Mouse (Mus musculus) common myeloid progenitor, adult 5-6 weeks (primary cell): ENCODE measurements at regions not wholly inside any gene's neighbourhood (a gene's known extent, or its start where the extent isn't known, plus 50 kb on each side); places are given as distances from the start of the nearest gene placed in this dataset.

Source experiments
- ATAC-seq: replicated peaks from 2 replicates; pipeline ENCODE4 v1.8.0; 2016; ENCODE audit warnings: low read depth, mild to moderate bottlenecking, moderate TSS enrichment, inconsistent platforms; ENCODE audit not compliant: poor library complexity, severe bottlenecking

DNA sequence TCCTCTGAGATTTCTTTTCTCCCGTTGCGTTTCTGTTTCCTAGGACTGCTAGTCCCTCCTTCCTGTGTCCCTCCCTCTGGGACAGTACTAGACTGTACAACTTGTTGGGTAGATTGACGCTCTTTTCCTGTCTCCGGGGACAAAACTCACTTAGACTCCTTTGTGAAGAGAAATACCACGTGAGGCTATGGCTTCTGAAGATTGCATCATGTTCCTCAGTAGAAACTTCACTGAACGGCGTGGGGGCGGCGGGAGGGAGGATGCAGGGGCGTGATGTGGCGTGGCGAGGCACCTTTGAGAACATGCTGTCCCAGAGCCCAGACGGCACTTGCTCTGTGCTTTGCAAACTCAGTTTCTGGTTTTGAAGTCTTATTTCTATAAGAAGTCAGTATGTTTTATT lies 78.5 kb downstream of the Spata18 start:
- ATAC-seq: no peak

- no peak for ATAC-seq
These were observed 80.2 kb downstream of the Spata18 start for GRCm38 (mm10) chr5:73731423-73731822.

GRCm38 (mm10) chr5:73731991-73732565 lies 80.9 kb downstream of the Spata18 start:
- ATAC-seq: no peak

- no peak for ATAC-seq
These were observed 89.6 kb downstream of the Spata18 start for GRCm38 (mm10) chr5:73740766-73741165.

DNA sequence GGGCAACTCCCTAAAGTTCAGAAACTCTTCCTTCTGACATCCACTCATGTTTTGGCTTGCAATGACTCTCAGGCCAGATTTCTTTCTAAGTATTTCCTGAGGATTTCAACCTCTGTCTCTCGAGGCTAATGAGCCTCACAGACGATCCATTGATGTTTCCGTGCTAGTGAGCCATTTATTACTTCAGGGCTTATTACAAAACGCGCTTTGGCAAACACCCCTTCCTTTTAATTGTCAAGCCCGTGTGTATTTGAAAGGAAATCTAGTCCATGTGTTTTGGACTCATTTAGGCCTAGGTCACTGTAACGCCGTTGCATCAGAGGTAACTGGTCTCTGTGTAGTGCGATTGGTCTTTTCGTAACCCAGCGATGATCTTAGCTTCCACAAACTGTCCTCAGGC lies 90.3 kb downstream of the Spata18 start:
- no peak for ATAC-seq

DNA sequence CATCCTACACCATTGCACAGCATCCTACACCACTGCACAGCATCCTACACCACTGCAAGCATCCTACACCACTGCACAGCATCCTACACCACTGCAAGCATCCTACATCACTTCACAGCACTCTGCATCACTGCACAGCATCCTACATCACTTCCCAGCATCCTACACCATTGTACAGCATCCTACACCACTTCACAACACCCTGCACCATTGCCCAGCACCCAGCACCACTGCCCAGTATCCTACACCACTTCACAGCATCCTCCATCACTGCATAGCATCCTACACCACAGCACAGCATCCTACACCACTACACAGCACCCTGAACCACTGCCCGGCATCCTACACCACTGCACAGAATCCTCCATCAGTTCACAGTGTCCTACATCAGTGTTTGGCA lies 92.8 kb downstream of the Spata18 start:
- ATAC-seq: no peak

DNA sequence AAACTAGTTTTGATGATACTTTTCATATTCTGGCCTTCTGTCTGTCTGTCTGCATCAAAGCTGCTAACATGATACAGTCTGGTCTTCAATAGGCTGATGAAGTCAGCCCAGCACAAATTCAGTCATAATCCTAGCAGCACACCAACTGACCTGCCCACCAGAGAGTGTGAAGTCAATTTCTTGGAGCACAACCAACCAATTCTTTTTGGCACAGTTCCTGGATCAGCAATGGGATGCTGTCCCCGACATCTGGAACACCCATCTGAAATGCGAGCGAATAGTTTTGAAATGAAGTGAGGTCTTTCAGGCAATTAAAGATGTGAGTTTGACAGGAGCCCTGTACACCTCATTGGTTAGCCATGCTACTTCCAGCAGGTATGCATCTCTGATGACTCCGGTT lies 98.6 kb downstream of the Spata18 start:
- ATAC-seq: no peak

DNA sequence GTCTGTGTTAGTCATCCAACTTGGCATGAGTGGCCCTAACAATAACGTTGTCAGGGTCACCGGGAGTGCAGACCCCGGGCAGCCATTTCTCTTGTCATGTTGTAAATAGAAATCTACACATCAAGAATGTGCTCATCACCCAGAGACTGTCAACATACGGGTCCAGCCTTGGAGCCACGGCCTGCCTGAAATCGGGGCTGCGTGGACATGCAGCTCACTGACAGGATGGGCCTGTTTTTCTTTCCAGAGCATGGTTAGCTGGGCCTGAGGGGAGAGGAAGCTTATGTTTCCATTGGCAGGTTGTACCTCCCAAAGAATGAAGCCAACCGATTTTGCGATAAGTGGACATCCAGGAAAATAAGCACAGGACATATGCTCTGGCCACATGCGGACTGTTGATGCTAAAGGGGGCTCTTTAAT lies 101.1 kb downstream of the Spata18 start:
- ATAC-seq: no peak

DNA sequence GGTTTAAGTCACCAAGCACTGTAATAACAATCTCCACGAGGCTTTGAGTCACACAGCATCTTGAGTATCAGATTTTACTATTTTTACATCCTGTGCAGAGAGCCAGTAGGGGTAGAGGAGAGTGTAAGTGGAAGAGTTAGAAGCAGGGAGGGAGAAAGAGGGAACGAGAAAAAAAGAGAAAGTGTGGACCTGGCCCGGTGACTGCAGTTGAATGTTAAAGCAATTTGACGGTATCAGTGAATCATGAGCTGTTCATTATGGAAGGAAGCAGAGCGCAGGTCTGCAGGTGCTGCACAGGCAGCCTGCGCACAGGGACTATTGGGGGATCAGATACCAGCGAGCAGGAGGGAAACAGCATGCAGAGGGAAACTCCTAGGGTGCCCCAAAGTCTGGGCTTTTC lies 102.6 kb downstream of the Spata18 start:
- ATAC-seq: no peak

- ATAC-seq: no peak
These were observed 107.4 kb downstream of the Spata18 start for GRCm38 (mm10) chr5:73758534-73758933.

DNA sequence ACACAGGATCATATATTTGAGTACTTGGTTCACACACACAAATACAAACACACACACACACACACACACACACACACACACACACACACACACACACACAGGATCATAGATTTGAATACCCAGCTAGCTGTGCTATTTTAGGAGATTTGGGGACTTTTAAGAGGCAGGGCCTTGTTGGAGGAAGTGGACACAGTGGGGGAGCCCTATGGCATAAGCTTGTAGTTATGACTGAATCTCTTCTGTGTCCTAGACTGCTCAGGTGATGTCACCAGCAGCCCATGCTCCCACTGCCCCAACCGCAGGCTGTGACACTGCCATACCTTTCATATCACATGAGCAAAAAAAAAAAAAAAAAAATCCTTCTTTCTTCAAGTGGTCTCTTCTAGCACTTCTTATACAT lies 110.1 kb downstream of the Spata18 start:
- no peak for ATAC-seq

DNA sequence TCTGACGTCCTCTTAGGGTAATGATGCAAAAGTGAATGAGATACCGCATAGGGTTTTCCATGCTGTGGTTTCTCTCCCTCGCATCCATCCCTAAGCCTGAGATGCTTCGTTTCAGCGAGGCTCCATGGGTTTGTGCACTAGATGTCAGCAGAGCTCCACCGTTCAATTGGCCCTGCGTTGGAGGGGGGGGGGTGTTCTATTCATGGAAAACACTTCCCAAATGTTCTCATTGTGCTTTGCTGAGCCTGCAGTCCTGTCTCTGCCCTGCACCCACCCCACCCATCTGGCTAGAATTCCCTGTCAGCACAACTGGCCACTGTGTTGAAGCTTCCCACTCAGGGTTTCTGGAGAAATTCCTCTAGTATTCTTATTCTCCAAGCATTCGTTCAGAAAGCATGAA lies 110.5 kb downstream of the Spata18 start:
- no peak for ATAC-seq

DNA sequence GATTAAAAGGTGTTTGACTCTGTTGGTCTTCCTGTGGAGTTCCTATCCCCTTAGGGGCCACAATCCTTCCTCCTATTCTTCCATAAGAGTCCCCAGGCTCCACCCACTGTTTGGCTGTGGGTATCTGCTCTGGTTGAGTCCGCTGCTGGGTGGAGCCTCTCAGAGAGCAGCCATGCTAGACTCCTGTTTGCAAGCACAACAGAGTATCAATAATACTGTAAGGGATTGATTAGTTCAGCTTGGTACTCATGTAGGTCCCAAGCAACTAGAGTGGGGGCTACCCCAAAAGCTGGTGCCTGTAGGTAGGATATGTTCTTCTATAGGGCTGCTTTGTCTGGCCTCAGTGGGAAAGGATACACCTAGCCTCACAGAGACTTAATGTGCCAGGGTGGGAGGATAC lies 113.0 kb downstream of the Spata18 start:
- no peak for ATAC-seq

- ATAC-seq: no peak
These were observed 114.3 kb downstream of the Spata18 start for GRCm38 (mm10) chr5:73765466-73765865.

DNA sequence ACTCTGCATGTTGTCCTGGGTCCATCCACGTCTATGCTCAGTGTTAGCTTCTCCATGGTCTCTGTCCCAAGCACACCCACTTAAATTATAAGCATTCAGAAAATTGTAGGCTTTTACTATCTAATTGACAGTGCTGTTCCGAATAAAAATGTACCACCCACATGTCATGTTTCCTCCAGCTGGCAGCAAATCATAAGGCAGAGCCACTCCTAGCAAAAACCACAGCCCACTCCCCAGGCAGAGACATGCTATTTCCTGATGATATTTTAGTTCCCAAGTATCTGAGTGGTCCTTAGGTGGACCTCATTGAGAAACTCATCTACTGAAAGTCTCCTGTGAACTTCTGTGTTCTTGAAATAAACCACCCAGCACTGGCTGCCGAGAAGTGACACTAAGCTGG lies 117.1 kb downstream of the Spata18 start:
- ATAC-seq: no peak

GRCm38 (mm10) chr5:73775775-73776548 lies 124.8 kb downstream of the Spata18 start:
- ATAC-seq: no peak

GRCm38 (mm10) chr5:73777282-73777921 lies 126.2 kb downstream of the Spata18 start:
- no peak for ATAC-seq

DNA sequence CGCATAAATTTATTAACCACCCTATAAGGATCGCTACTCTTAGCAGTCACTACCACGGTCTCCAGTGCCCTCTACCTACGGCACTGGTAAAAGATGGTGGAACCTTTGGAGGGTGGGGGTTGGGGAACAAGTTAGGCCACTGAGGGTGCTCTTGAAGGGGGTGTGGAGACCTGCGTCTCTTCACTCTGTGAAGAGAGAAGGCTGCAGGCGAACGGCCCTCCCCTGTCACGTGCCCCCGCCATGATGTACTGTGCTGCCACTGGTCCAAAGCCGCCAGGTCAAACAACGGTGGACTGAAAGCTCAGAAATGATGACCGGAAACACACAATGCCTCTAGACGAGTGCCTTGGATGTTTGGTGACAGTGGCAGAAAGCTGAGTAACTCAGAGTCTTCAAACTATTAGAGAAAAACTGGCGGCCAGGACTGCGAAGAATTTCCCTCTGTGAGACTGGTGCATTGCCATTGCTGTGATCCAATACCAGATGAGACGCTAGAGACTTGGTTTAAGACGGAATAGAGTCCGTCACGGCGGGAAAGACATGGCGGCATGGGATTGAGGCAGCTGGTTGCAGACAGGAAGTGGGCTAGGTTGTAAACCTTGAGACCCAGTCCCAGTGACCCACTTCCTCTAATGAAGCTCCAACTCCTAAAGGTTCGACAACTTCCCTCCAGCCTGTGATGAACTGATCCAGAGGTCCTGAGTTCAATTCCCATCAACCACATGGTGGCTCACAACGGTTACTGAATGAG lies 130.2 kb downstream of the Spata18 start:
- ATAC-seq: no peak

- no peak for ATAC-seq
These were observed 131.3 kb downstream of the Spata18 start for GRCm38 (mm10) chr5:73782214-73783091.

DNA sequence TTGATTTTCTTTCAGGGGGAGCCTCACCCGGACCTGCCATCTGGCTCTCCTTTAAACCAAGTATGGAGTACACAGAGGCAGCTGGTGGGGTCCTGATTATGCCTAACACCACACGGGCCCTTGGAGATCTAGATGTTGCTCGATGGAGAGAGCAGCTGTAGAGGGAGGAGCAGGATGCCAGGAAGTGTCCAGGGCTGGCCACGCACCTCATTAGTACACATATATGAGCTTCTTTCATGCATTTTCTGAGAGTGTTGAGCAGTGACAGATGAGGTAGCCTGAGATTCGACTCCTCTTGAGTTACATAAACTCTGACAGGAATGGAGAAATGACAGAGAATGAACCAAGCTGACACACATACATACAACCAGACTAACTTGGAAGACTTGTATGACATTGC lies 136.1 kb downstream of the Spata18 start:
- ATAC-seq: no peak
